Mouse (Mus musculus) testis, adult 2 months (tissue): ENCODE data around the gene Ngf. TPM values are rescaled to one million over a fixed set of nuclear protein-coding genes. Genes with fewer than 3 reads are reported as not detected.

Experiments used
- H3K27ac ChIP-seq: fragments of 200-500 bp; 2 replicates; pipeline ENCODE4 v1.5.1; 2012; ENCODE audit warnings: low read depth, low read length; ENCODE audit not compliant: control insufficient read depth, insufficient read depth
- H3K27me3 ChIP-seq: fragments of 200-500 bp; 2 replicates; pipeline ENCODE4 v1.6.1; 2012; ENCODE audit warnings: mild to moderate bottlenecking, low read length, moderate library complexity; ENCODE audit not compliant: control insufficient read depth, insufficient read depth
- H3K36me3 ChIP-seq: fragments of 200-500 bp; 2 replicates; pipeline ENCODE4 v1.6.1; 2012; ENCODE audit warnings: mild to moderate bottlenecking, low read length; ENCODE audit not compliant: control insufficient read depth, insufficient read depth
- H3K4me1 ChIP-seq: fragments of 200-500 bp; 2 replicates; pipeline ENCODE4 v1.6.1; 2012; ENCODE audit warnings: low read length; ENCODE audit not compliant: control insufficient read depth, insufficient read depth
- H3K4me3 ChIP-seq: fragments of 200-500 bp; 2 replicates; pipeline ENCODE4 v1.5.1; 2012; ENCODE audit warnings: low read depth, mild to moderate bottlenecking, low read length, moderate library complexity, mixed read lengths; ENCODE audit not compliant: control insufficient read depth
- CTCF ChIP-seq: fragments of 200-500 bp; IDR thresholded peaks from 2 replicates; pipeline ENCODE4 v1.5.1; 2012; ENCODE audit warnings: low read depth, mild to moderate bottlenecking, inconsistent platforms, low read length, moderate library complexity; ENCODE audit not compliant: control insufficient read depth, insufficient read depth, insufficient replicate concordance
- POLR2A ChIP-seq: fragments of 200-500 bp; IDR thresholded peaks from 2 replicates; pipeline ENCODE4 v1.6.1; 2012; ENCODE audit warnings: low read depth, mild to moderate bottlenecking, inconsistent platforms, low read length, moderate library complexity; ENCODE audit not compliant: control insufficient read depth
- polyA plus RNA-seq: library from polyadenylated mRNA; depleted of rRNA; stranded (reverse); fragments of >200 nt; gene quantifications from 2 replicates; pipeline ENCODE4 v1.2.3, GENCODE M21; 2012

Gene Ngf
- polyA plus RNA-seq, 1 experiment, result 0.38 TPM

GRCm38 (mm10) chr3:102466587-102466986 is 3.1 kb upstream of the Ngf start:
- H3K4me1 ChIP-seq, result peaks cover 8% of the 10 kb centered on the region

GRCm38 (mm10) chr3:102467121-102467520 is 2.6 kb upstream of the Ngf start:
- H3K4me3 ChIP-seq, result no peak overlapping the region
- TF ChIP-seq CTCF (no peak), POLR2A (no peak)
- H3K4me1 ChIP-seq, result peaks cover 8% of the 10 kb centered on the region
- no peaks in the 10 kb centered on the region for H3K36me3 ChIP-seq
- H3K27ac ChIP-seq, result no peak overlapping the region
- H3K27me3 ChIP-seq, result no peaks in the 10 kb centered on the region

More at GRCm38 (mm10) chr3:102466587-102466986, 3.1 kb upstream of the Ngf start:
- H3K27ac ChIP-seq, result no peak overlapping the region
- no peaks in the 10 kb centered on the region for H3K27me3 ChIP-seq
- peak; percentile 87; the same call in 1 of the 2 replicates for TF ChIP-seq CTCF
- TF ChIP-seq POLR2A, result no peak
- no peaks in the 10 kb centered on the region for H3K36me3 ChIP-seq
- no peak overlapping the region for H3K4me3 ChIP-seq

GRCm38 (mm10) chr3:102471251-102471650 is 1.5 kb downstream of the Ngf start:
- Histone ChIP-seq H3K4me1 (peaks cover 8% of the 10 kb centered on the region), H3K27me3 (no peaks in the 10 kb centered on the region), H3K27ac (no peak overlapping the region), H3K36me3 (no peaks in the 10 kb centered on the region), H3K4me3 (no peak overlapping the region)
- TF ChIP-seq CTCF (no peak), POLR2A (no peak)

- TF ChIP-seq CTCF (no peak), POLR2A (no peak)
- H3K27me3 ChIP-seq, result no peaks in the 10 kb centered on the region
- H3K27ac ChIP-seq, result no peak overlapping the region
- H3K4me3 ChIP-seq, result no peak overlapping the region
- H3K4me1 ChIP-seq, result peaks cover 8% of the 10 kb centered on the region
- H3K36me3 ChIP-seq, result no peaks in the 10 kb centered on the region
Measured at GRCm38 (mm10) chr3:102471799-102472198, 2.1 kb downstream of the Ngf start.

GRCm38 (mm10) chr3:102474275-102475155 is 4.8 kb downstream of the Ngf start:
- TF ChIP-seq CTCF (no peak), POLR2A (no peak)
- H3K27ac ChIP-seq, result no peak overlapping the region
- peaks cover 8% of the 10 kb centered on the region for H3K4me1 ChIP-seq

GRCm38 (mm10) chr3:102477917-102478694 is 8.4 kb downstream of the Ngf start:
- Histone ChIP-seq H3K4me1 (no peaks in the 10 kb centered on the region), H3K27me3 (no peaks in the 10 kb centered on the region), H3K36me3 (no peaks in the 10 kb centered on the region), H3K4me3 (no peak overlapping the region), H3K27ac (no peak overlapping the region)
- TF ChIP-seq POLR2A (no peak), CTCF (no peak)

More at GRCm38 (mm10) chr3:102474275-102475155, 4.8 kb downstream of the Ngf start:
- Histone ChIP-seq H3K36me3 (no peaks in the 10 kb centered on the region), H3K4me3 (no peak overlapping the region), H3K27me3 (no peaks in the 10 kb centered on the region)
